Mouse (Mus musculus) regulatory T cell (primary cell): ENCODE results near the gene Cldn19.

ENCODE experiments used
- in situ Hi-C: fragments of 300-600 bp; cut with MboI, MseI; formaldehyde crosslinking; loops from one replicate; pipeline ENCODE4 v1.15.1; 2025; ENCODE audit warnings: high pct_unique_total_duplicates

Gene Cldn19

DNA sequence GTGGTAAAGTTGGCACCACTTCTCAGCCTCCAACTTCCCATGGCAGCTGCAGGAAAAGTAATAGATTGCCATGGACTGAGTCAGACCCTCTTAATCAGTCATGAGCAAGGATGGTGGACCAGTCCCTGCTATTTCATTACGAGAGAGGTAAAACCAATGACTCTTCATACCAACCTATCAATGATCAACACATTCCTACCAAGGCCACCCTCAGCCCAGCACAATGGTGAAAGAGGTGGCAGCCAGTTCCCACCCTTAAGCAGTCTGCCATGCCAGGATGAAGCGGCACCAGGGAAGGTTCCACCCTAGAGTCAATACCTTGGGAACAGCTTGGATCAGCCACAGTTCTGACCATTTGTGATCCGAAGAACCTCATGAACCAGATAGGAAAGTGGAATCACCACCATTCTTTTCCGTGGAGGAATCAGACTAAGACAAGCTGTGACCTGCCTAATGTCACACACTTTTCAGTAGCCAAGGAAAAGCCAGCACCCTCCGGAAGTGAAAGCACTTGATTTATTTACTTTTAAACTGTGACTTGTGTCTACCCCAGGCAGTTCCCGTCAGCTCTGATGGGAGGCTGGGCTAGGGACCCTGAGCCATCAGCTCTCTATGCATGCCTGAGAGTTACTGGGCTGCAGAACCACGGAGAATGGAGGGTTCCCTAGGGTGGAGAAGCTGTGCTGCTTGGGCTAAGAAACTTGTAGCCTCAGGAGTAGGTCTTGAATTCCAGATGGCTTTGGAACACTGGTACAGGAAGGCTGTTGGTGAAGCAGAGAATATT lies 3.0 kb upstream of the Cldn19 start:
- in situ Hi-C loops, result no loop called here

DNA sequence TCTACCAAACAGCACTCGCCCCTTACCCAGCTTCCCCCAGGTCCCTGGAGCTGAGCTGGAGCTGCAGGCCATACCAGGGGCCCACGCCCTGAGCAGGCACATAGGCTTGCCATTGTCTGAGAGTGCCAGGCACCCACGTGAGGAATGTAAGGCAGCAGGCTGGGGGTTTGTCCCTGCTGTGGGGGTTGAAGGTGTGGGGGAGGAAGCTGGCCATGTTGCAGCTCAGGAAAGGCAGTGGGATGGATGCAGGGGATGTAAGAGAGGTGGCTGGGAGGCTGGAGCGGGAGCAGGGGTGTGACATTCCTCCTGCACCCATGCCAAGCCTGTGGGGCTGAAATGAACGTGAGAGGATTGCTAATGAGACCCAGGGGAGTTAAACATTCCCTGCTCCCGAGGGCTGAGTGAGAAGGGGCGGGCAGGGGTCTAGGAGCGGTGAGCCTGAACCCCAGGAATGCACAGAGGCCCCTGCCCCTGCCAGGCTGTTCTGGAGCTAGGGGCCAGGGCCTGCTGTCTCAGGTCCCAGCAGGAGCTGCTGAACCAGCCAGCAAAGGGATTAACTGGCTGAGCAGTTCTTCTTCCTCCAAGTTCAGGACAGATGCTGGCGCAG lies 1.1 kb upstream of the Cldn19 start:
- in situ Hi-C loops, result no loop called here

DNA sequence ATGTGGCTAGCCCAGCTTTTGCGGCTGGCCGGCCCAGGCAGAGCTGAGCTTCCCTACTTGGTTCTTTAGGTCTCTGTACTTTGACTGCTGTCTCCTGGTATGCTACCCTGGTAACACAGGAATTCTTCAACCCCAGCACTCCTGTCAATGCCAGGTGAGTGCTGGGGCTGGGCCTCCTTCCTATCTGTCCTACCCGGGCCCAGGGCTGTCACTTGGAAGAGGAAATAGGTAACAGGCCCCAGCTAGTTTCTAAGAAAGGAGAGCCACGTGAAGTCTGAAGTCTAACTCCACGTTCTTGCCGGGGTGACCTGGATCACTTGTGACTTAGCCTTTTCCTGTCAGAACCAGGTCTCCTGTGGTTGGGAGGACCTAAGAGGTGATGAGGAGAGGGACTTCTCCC lies 1.9 kb downstream of the Cldn19 start:
- in situ Hi-C loops, result no loop called here

DNA sequence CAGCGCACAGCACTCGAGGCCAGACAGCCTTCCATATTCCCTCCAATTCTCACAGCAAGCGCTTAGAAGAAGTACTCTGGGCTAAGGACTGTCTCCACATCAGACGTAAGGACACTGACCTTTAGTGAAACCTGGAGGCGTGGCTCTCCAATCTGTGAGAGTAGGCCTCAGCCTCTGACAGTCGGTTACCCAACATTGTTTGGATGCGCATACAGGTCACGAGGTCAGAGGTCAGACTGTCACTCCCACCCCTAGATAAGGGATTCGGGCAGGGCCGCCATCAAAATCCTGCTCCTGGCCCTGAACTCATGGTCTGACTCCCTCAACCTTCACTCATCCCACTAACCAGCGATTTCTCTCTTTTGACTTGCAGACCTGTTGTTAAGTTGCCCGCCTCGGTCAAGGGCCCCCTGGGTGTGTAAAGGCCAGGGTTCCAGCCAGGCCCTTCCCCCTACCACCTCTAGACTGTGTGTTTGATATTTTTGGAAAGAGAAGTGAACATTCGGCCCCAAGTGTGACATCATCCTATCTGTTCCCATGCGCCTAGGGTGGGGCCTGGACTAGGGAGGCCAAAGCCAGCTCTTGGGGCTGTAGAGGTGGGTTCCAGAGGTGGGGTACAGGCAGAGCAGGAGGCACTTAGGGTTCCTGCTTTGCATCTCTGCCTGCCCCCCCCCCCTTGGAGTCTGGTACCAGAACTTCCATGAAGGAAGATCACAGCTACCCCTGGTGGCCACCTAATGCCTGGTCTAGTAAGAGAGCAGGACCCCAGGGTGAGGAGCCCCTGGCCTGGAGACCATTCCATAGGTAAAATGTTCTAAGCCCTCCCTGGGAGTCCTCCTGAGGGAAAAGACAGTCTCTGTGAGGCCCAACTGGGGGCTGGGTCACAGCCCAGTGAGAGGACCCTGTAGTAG lies 4.4 kb downstream of the Cldn19 start:
- in situ Hi-C loops, result no loop called here

DNA sequence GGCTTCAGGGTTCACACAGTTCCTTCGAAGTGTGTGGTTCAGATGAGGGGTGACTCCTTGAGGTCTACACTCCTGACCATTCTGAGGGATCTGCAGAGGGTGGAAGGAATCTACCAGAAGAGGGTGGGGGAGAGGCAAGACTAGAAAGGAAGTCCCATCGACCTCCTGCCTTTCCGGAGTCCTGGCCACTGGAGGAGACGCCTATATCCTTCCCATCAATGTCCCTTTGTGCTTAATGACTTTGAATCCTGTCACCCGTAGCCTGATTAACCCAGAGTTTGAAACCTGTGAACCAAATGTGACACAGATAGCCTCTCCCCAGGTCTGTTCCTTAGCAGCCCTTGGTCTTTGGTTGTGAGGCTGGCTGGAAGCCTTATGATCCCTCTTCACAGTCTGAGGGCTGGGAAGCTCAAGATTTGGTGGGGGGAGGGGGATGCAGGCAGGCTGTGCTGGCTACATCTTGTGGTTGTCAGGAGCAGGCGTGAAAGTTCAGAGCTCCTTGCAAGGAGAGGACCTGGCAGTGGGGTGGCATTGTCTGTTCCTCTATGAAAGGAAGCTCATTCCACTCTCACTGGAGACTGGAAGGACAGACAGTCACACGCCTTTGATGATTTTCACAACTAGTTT lies 6.0 kb downstream of the Cldn19 start:
- in situ Hi-C loops, result no loop called here

DNA sequence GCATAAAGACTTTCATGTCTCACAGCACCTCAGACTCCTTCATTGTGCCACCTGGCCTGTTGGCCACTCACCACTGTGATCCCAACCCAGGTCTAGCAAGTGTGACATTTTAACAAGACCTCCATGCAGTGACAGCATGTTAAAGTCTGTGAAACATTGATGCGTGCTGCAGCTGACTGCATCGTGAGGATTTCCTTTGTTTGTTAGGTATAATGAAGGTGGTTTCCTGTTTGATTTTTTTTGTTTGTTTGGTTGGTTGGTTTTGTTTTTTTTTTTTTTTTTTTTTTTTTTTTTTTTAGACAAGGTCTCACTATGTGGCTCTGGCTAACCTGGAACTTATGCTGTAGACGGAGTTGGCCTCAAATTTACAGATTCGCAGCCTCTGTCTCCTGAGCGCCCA lies 7.3 kb downstream of the Cldn19 start:
- in situ Hi-C loops, result no loop called here

DNA sequence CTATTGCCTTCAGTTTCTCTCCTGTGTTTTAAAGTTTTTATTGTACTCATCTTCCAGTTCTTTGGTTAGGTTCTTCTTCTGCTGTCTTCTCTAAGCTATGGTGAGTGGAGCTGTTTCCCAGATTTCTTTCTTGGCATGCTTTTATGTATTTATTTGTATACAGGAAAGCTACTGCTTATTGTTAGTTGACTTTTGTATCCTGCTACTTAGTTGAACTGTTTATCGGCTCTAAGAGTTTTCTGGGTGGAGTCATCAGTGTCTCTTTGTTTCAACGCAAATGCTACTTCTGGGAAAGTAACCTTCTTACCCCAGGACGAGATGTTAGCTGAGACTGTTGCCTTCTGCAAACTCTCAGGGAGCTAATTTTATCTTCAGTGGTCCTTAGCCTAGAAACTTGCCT lies 8.2 kb downstream of the Cldn19 start:
- in situ Hi-C loops, result no loop called here

DNA sequence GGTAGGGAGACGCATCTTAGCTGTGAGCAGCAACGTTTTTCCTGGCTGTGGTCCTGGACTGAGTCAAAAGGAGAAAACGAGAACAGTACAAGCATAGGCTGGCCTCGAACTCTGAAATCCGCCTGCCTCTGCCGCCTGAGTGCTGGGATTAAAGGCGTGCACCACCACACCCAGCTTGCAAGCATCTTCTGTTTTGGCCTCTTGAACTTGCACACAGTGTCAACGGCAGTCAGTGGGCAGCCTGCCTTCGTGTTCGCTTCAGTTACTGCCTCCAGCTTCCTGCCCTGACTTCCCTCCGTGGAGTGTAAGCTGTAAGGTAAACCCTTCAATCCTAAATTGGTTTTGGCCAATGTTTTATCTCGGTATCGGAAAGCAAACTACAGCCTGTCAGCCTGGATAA lies 11.4 kb downstream of the Cldn19 start:
- in situ Hi-C loops, result no loop called here

DNA sequence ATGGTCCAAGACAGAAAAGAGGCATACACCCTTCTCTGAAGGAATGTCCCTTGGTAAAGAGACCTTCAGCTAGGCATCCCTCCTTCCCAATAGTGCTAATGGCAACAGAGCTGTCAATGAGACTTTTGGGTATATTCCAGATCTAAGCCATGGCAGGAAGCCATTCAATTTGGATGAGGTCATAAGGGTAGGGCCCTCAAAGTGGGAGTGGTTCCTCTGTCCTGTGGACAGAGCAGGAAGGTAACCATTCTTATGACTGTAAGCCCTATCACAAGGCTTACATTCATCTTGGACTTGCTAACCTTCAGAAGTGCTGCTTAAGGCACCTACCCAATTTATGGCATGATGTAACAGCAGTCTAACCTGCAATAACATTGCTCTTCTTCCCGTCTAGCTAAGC lies 19.4 kb downstream of the Cldn19 start:
- in situ Hi-C loops, result loop anchor here (10.0 to 25.0 kb wide), 3 partner anchors 1130 to 1938 kb away; partner anchors contain the start of genes Ctps and Rlf

DNA sequence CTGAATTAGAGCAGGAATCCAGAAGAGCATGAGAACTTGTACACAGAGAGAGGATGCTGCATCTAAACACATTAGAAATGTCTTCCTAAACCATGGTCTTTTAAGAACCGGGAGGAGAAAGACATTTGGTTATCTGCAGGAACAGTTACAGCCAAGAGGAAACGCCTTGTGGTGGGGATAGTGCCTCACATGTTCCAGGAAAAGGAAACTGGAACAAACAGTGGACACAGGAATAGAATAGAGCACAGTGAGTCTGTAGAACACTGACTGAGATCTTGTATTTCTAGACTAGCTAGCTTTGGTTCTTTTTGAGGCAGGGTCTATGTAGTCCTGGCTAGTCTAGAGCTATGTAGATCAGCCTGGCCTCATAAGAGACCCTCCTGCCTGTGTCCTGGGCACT lies 20.0 kb downstream of the Cldn19 start:
- in situ Hi-C loops, result loop anchor here (10.0 to 25.0 kb wide), 3 partner anchors 1130 to 1937 kb away; partner anchors contain the start of genes Ctps and Rlf

DNA sequence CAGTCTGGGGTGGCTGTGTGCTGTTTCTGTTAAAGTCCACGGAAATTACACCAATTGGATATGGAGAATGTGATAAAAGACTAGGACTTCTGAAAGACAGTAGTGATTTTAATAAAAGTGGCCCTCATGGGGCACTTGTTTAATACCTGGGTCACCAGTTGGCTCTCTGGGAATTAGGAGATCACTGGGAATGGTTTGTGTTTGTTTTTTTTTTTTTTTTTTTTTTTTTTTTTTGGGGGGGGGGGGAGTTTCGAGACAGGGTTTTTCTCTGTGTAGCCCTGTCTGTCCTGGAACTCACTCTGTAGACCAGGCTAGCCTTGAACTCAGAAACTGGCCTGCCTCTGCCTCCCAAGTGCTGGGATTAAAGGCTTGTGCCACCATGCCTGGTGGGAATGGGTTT lies 20.5 kb downstream of the Cldn19 start:
- in situ Hi-C loops, result loop anchor here (10.0 to 25.0 kb wide), 3 partner anchors 1131 to 1937 kb away; partner anchors contain the start of genes Ctps and Rlf

DNA sequence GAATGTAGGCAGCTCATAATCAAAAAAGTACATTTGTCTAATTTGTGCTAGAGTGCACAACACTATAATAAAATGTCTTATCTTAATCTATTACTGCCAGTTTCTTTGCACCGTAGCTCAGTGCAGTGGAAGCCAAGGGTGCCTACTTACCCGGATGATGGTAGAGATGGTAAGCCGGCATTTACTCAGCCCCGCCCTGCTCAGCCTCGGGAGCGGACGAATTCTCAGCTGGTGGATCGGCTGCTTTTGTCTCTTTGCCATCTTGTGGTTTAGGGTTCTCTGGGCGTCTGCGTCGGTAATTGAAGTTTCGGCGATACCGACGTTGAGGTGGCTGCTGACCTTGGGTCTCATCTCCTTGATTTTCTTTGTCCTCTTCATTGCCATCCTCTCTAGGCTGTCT lies 23.6 kb downstream of the Cldn19 start:
- in situ Hi-C loops, result loop anchor here (10.0 to 25.0 kb wide), 3 partner anchors 1134 to 1934 kb away; partner anchors contain the start of genes Ctps and Rlf

DNA sequence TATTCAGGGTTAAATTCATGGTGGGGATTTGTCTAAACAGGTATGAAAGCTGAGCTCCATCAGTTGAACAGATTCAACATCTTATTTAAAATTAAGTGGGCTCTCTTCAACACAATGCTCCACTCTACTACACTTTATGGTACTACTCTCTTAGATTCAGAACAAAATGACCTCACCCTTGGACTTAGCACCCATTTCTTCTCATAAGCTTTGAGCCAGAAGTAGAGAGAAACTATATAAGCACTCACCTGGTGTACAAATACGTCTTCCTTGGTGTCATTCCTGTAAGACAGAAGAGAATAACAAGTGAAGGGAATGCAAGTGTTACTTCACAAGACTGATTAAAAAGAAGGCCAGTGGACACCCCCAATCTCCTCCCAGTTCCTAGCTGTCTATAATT lies 29.6 kb downstream of the Cldn19 start:
- in situ Hi-C loops, result loop anchor here (25.0 kb wide), 2 partner anchors 1277 to 1927 kb away; partner anchors contain the start of genes Ctps and Rlf

DNA sequence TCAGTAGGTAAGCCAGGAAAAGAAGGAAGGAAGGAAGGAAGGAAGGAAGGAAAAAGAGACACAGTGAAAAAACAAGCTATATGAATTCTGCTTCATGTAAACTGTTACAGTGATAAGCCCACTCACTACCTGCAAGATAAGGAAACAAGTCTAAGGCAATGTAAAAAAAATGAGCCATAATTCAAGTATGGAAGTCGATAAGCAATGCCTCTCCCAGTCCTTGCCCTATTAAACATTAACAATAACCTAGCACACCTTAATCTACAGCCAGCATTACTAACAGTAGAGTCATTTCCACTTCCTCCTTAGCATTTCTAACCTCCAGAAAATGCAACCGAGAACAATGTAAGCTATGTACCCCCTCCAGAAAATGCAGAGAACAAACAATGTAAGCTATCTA lies 30.1 kb downstream of the Cldn19 start:
- in situ Hi-C loops, result loop anchor here (25.0 kb wide), 2 partner anchors 1277 to 1927 kb away; partner anchors contain the start of genes Ctps and Rlf

DNA sequence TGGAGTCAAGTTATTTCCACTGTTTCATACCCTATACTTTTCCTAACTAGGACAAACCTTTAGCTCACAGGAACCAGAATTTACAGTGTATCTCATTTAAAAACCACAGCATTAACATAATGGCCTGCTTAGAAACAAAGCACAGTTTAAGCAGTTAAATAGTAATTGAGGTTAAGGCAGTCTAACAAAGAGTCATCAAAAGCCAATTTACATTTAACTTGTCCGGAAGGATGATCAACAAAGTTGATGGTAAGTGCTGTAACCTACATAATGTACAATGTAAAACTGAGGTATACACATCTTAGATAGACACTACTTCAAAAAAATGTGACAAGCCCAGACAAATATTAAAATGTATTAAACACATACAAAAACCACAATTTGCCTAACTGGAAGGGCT lies 36.7 kb downstream of the Cldn19 start:
- in situ Hi-C loops, result loop anchor here (25.0 kb wide), 2 partner anchors 1270 to 1920 kb away; partner anchors contain the start of genes Ctps and Rlf

DNA sequence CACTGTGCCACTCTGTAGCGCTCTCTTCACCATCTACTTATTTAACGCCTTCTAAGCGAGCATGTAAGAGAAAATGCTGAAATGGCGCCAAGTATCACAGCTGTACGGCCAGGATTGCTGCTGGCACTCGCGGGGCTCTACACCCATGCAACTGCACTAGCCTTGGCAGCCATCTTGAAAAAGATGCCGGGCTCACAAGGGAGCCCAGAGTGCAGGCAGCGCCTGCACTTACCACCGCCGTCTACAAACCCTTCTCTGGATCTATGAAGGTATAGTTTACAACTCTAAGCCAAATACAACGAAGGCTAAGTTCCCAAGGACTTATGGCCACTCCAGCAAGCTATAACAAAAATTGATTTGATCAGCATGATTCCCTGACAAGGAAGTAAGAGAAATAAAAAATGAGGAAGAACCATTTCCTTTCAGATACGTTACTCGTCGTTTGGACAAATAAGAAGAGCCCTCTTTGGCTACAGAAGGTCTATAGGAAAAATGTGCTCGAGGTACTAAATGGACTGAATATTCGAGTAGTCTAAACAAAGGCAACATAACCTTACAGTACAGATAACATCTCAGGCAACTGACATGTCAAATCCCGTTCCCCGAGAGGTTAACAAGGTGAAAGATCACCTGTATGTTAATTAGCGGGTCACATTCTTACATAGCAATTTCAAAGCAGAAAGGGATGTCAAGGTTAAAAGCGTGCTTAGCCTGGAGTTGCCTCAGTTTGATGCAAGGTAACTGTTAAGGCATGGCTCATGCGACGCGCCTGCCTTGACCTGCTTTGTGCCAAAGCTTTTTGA lies 37.8 kb downstream of the Cldn19 start:
- in situ Hi-C loops, result loop anchor here (25.0 kb wide), 2 partner anchors 1269 to 1919 kb away; partner anchors contain the start of genes Ctps and Rlf

DNA sequence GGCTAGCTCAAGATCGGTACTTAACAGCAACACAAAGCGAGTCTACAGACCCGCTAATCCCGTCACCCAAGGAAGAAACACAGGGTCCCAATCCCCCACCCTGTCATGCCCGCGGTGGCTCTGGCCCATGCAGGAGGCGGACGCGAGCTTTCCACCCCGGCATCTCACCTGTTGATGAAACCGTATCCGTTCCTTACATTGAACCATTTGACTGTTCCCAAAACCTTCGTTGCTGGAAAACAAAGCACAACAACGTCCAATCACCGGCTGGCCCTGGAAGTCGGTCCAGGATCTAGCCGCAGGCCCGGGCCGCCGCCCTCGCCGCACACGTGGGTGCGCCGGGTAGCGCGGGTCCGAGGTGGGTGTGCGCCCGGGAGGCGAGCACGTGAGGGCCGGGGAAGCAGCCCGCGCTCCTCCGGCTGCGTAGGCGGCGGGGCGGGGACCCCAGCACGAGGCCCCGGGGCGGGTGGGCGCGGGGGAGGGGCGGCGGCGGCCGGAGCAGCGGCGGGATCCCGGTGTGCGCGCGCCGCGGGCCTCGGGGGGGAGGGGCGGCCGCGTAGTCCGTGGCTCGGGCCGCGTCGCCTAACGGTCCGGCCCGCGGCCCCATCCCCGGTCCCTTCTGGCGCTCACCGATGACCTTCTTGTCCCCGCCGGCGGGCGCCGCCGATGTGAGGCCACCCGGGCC lies 38.5 kb downstream of the Cldn19 start:
- in situ Hi-C loops, result loop anchor here (25.0 kb wide), 2 partner anchors 1269 to 1919 kb away; partner anchors contain the start of genes Ctps and Rlf

DNA sequence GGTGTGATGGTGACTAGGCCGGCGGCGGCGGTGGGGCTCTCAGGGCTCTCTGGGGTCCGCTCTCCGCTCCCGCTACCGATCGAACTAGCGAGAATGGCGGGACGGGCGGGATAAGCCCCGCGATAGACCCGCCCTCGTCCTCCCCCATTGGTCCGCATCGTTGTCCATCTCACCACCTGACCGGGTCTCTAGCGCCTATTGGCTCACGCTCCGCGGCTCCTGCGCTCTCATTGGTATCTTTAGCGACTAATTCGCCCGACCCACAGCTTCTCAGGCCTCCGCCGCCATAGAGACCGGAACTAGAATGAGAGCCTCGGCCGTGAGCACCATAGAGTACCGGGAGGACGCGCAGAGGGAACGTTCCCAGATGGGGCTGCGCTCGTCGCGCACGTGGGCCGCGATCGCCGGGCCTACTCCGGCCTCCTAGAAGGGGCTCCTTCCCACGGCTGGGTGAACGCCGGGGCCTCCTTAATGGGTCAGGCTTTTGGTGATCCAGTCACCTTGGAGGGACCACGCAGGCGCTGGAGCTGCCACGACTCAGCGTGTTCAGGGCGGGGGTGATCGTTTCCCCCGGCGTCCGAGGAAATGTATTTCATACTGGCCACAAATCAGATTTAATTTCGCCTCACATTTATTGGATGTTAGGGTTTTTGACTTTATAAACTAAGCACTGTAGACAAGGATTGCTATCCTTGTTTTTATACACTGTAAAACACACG lies 39.4 kb downstream of the Cldn19 start, which contains the start of gene Ybx1:
Ybx1 (minus strand) TSS at position 190 of the 719 bp plus-strand sequence.
- in situ Hi-C loops, result loop anchor here (25.0 kb wide), 2 partner anchors 1268 to 1918 kb away; partner anchors contain the start of genes Ctps and Rlf

DNA sequence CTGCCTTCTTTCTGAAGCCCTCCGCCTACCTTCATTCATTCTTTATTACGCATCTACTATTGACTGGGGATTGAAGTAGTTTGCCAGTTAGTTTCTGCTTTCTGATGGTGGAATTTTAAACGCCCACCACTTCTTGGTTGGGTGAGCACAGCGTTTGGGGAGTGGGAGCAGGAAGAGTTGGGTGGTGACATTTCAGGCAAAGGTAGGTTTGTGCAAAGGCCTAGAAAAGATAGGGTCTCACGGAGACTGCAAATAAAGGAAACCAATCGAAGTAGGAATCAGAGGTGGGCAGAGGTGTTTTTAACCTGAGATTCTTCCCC lies 39.9 kb downstream of the Cldn19 start:
- in situ Hi-C loops, result loop anchor here (25.0 kb wide), 2 partner anchors 1267 to 1917 kb away; partner anchors contain the start of genes Ctps and Rlf
